ENCODE assay signal across 22 mouse cellular contexts in genomic region chr7:31113800-31114199, GRCm38 (mm10). TPM values are rescaled to one million over a fixed set of nuclear protein-coding genes. Genes with fewer than 3 reads are reported as not detected.
DNase-seq lines count a peak whose midpoint lies in the region; ATAC-seq lines count a peak whose summit lies in the region.
"Had no signal": no experiment of that assay in that cellular context is flagged by ENCODE, and none has a peak within 500 bp of the region (broad histone marks: within the 10 kb centered on the region; RNA-seq: fewer than 3 reads in every experiment).

No protein-coding gene starts in this region.

- no peak overlapping the region for H3K27ac ChIP-seq in kidney, embryonic 14.5 days (ENCODE audit: low read depth, low read length)
- no peak overlapping the region for H3K27ac ChIP-seq in stomach, embryonic 16.5 days (ENCODE audit: low read length)
- H3K27ac ChIP-seq: heart, embryonic 13.5 days; layer of hippocampus, adult 2 months; left cerebral cortex, adult 2 months; lung, embryonic 15.5 days; macrophage; midbrain, embryonic 13.5 days had no signal

- no peaks in the 10 kb centered on the region for H3K27me3 ChIP-seq in kidney, embryonic 14.5 days (ENCODE audit: control insufficient read depth, insufficient read depth, low read length)
- no peaks in the 10 kb centered on the region for H3K27me3 ChIP-seq in stomach, embryonic 16.5 days (ENCODE audit: control insufficient read depth, insufficient read depth, low read length)
- H3K27me3 ChIP-seq: heart, embryonic 13.5 days; lung, embryonic 15.5 days; Patski had no signal

- no peak overlapping the region for H3K9ac ChIP-seq in kidney, embryonic 14.5 days (ENCODE audit: low read depth, low read length)
- no peak overlapping the region for H3K9ac ChIP-seq in stomach, embryonic 16.5 days (ENCODE audit: low read length)
- H3K9ac ChIP-seq: heart, embryonic 13.5 days; midbrain, embryonic 13.5 days had no signal

- DNase-seq in kidney, adult 11 months = peak; percentile 80
- DNase-seq in kidney, adult 8-10 months = peak; percentile 69 to 76
- DNase-seq in kidney, postnatal 36 days = peak; percentile 76 to 82
- no peak for DNase-seq in gastrocnemius, postnatal 36 days
- no peak for DNase-seq in ovary, postnatal 14 days (ENCODE audit: low spot score)
- DNase-seq: adrenal gland, postnatal 36 days; B cell, adult 2 months; cerebellum, postnatal 10 days; embryo, embryonic 11 days; heart, postnatal 36 days had no signal

- no peak overlapping the region for H3K4me3 ChIP-seq in kidney, embryonic 14.5 days (ENCODE audit: low read length)
- H3K4me3 ChIP-seq in stomach, embryonic 16.5 days (replicated peaks; ENCODE audit: low read length) = no peak overlapping the region
- H3K4me3 ChIP-seq: heart, embryonic 13.5 days; layer of hippocampus, adult 2 months; left cerebral cortex, adult 2 months; midbrain, embryonic 13.5 days had no signal

- no peaks in the 10 kb centered on the region for H3K36me3 ChIP-seq in kidney, embryonic 14.5 days (ENCODE audit: control insufficient read depth, insufficient read depth, low read length)
- no peaks in the 10 kb centered on the region for H3K36me3 ChIP-seq in stomach, embryonic 16.5 days (ENCODE audit: control insufficient read depth, insufficient read depth, low read length)
- H3K36me3 ChIP-seq: heart, embryonic 13.5 days; lung, embryonic 15.5 days; midbrain, embryonic 13.5 days had no signal

- intact Hi-C loops in gastrocnemius, postnatal 36 days (cut with DNase I) = no loop called here

- 60% methylated on average over 6 of the region's 6 CpGs for WGBS in kidney, embryonic 14.5 days
- 72% methylated on average over 6 of the region's 6 CpGs for WGBS in stomach, embryonic 16.5 days

- peaks cover 25% of the 10 kb centered on the region for H3K4me1 ChIP-seq in kidney, embryonic 14.5 days (ENCODE audit: control insufficient read depth, insufficient read depth, low read length)
- peaks cover 15% of the 10 kb centered on the region for H3K4me1 ChIP-seq in stomach, embryonic 16.5 days (ENCODE audit: control insufficient read depth, insufficient read depth, low read length)
- H3K4me1 ChIP-seq: midbrain, embryonic 13.5 days had no signal

- no peak overlapping the region for H3K4me2 ChIP-seq in kidney, embryonic 14.5 days (replicated peaks; ENCODE audit: low read depth, low read length)
- H3K4me2 ChIP-seq in stomach, embryonic 16.5 days (ENCODE audit: low read depth, low read length) = peak overlapping the region; percentile 56; the same call in 1 of the 2 replicates
- H3K4me2 ChIP-seq: heart, embryonic 13.5 days; midbrain, embryonic 13.5 days had no signal

- H3K9me3 ChIP-seq in kidney, embryonic 14.5 days (ENCODE audit: control insufficient read depth, low read length) = no peaks in the 10 kb centered on the region
- no peaks in the 10 kb centered on the region for H3K9me3 ChIP-seq in stomach, embryonic 16.5 days (replicated peaks; ENCODE audit: control insufficient read depth, low read length)
- H3K9me3 ChIP-seq: heart, embryonic 13.5 days; lung, embryonic 15.5 days; midbrain, embryonic 13.5 days had no signal

- ATAC-seq in kidney, embryonic 14.5 days (ENCODE audit: low FRiP score, low TSS enrichment) = no peak
- ATAC-seq in stomach, embryonic 16.5 days (ENCODE audit: insufficient read depth, low FRiP score) = no peak
- ATAC-seq: activated CD4-positive, CD25-positive, alpha-beta regulatory T cell, adult 4 months; forebrain, embryonic 16.5 days; midbrain, embryonic 13.5 days; Patski had no signal

RNA-seq across cellular contexts. Expression of gene Hpn, which starts 1.3 kb away (rescaled TPM):
- polyA plus RNA-seq in kidney, embryonic 14.5 days (2014; fragmentation: Nextera tagmentation; extraction: Ambion mirVana) = 26.4 and 27.5 TPM in 2 replicates
- 35.7 and 36.0 TPM in 2 replicates for polyA plus RNA-seq in stomach, embryonic 16.5 days (2015; fragmentation: Nextera tagmentation; extraction: Ambion mirVana)
- 10 to 100 TPM; 14.1 to 15.9 TPM for total RNA-seq in gastrocnemius, postnatal 36 days (2021)
- polyA plus RNA-seq: forebrain, embryonic 16.5 days had no signal

RNA-seq across cellular contexts. Expression of gene Scn1b, which starts 13.0 kb away (rescaled TPM):
- polyA plus RNA-seq in kidney, embryonic 14.5 days (2014; fragmentation: Nextera tagmentation; extraction: Ambion mirVana) = 1.0 and 1.6 TPM in 2 replicates
- polyA plus RNA-seq in stomach, embryonic 16.5 days (2015; fragmentation: Nextera tagmentation; extraction: Ambion mirVana) = 0.80 and 1.4 TPM in 2 replicates
- 100 to 1,000 TPM; 835 to 915 TPM for total RNA-seq in gastrocnemius, postnatal 36 days (2021)
- polyA plus RNA-seq: activated CD4-positive, CD25-positive, alpha-beta regulatory T cell, adult 4 months had no signal

RNA-seq across cellular contexts. Expression of gene Fxyd3, which starts 37.3 kb away (rescaled TPM):
- 13.4 and 18.2 TPM in 2 replicates for polyA plus RNA-seq in kidney, embryonic 14.5 days (2014; fragmentation: Nextera tagmentation; extraction: Ambion mirVana)
- polyA plus RNA-seq in stomach, embryonic 16.5 days (2015; fragmentation: Nextera tagmentation; extraction: Ambion mirVana) = 497 and 614 TPM in 2 replicates
- total RNA-seq in gastrocnemius, postnatal 36 days (2021) = under 1 TPM; 0.77 to 0.96 TPM
- total RNA-seq: left cerebral cortex, adult 2 months had no signal
- polyA plus RNA-seq: activated CD4-positive, CD25-positive, alpha-beta regulatory T cell, adult 4 months; macrophage; neural tube, embryonic 14.5 days; Patski had no signal

RNA-seq across cellular contexts. Expression of gene Gramd1a, which starts 41.9 kb away (rescaled TPM):
- 50.3 and 61.9 TPM in 2 replicates for polyA plus RNA-seq in kidney, embryonic 14.5 days (2014; fragmentation: Nextera tagmentation; extraction: Ambion mirVana)
- 56.7 and 57.9 TPM in 2 replicates for polyA plus RNA-seq in stomach, embryonic 16.5 days (2015; fragmentation: Nextera tagmentation; extraction: Ambion mirVana)
- total RNA-seq in gastrocnemius, postnatal 36 days (2021) = 10 to 100 TPM; 36.2 to 45.2 TPM

RNA-seq across cellular contexts. Expression of gene Lgi4, which starts 54.7 kb away (rescaled TPM):
- polyA plus RNA-seq in kidney, embryonic 14.5 days (2014; fragmentation: Nextera tagmentation; extraction: Ambion mirVana) = 0.47 TPM in 1 of 2 replicates, not detected in the other
- polyA plus RNA-seq in stomach, embryonic 16.5 days (2015; fragmentation: Nextera tagmentation; extraction: Ambion mirVana) = 0.92 and 1.7 TPM in 2 replicates
- 1 to 10 TPM; 2.5 to 4.4 TPM for total RNA-seq in gastrocnemius, postnatal 36 days (2021)
- polyA plus RNA-seq: neural tube, embryonic 14.5 days had no signal

Comparison
In these comparisons a context has a peak if more than half of its experiments do, and no peak if none do; other contexts are left out.
1. DNase-seq: peak in kidney, adult 11 months (single experiment), kidney, adult 8-10 months (2 of 2) and kidney, postnatal 36 days (2 of 2); none in gastrocnemius, postnatal 36 days (0 of 2) and ovary, postnatal 14 days (single experiment).
2. RNA of gene Fxyd3, which starts 37.3 kb away (polyA plus RNA-seq): 497 to 614 TPM in stomach, embryonic 16.5 days; 13.4 to 18.2 TPM in kidney, embryonic 14.5 days; every median in the first group is over 10 times any median in the second.